Mouse (Mus musculus): ENCODE data around the gene Lrp2. TPM values are rescaled to one million over a fixed set of nuclear protein-coding genes. Genes with fewer than 3 reads are reported as not detected.

Lrp2 gene
- polyA plus RNA-seq, 1 experiment from 2014 or later, result 0.29 TPM

- no peak overlapping the region for H3K4me2 ChIP-seq (replicated peaks; ENCODE audit: low read depth)
- TF ChIP-seq EP300 (optimal IDR thresholded peaks at IDR 0.05) (no peak), CTCF (IDR thresholded peaks at IDR 0.05; ENCODE audit: low read depth) (no peak)
- no peaks in the 10 kb centered on the region for H3K36me3 ChIP-seq (ENCODE audit: control insufficient read depth, insufficient read depth, low read length)
- DNase-seq (ENCODE audit: low spot score), result no peak
- no peak overlapping the region for H3K4me3 ChIP-seq (ENCODE audit: low read depth, low read length)
- ATAC-seq (ENCODE audit: low FRiP score, low TSS enrichment), result no peak
- WGBS, result 93% methylated on average over 2 of the region's 2 CpGs
- H3K4me1 ChIP-seq (replicated peaks; ENCODE audit: control insufficient read depth, insufficient read depth), result no peaks in the 10 kb centered on the region; the same call in 1 of the 2 replicates
- peaks cover under 1% of the 10 kb centered on the region; the same call in 1 of the 2 replicates for H3K27me3 ChIP-seq (ENCODE audit: control insufficient read depth, insufficient read depth, low read length)
- no peak overlapping the region for H3K27ac ChIP-seq (replicated peaks)
- H3K9ac ChIP-seq (ENCODE audit: low read length), result no peak overlapping the region
- H3K9me3 ChIP-seq (ENCODE audit: control insufficient read depth, low read length), result no peaks in the 10 kb centered on the region
Observed at GRCm38 (mm10) chr2:69580091-69580490, 5.8 kb downstream of the Lrp2 start.

GRCm38 (mm10) chr2:69578206-69578605, 7.7 kb downstream of the Lrp2 start:
- TF ChIP-seq EP300 (optimal IDR thresholded peaks at IDR 0.05) (no peak), CTCF (IDR thresholded peaks at IDR 0.05; ENCODE audit: low read depth) (no peak)
- DNase-seq (ENCODE audit: low spot score), result no peak
- 82% methylated on average over 8 of the region's 8 CpGs for WGBS
- H3K27me3 ChIP-seq (ENCODE audit: control insufficient read depth, insufficient read depth, low read length), result no peaks in the 10 kb centered on the region
- no peak overlapping the region for H3K27ac ChIP-seq (replicated peaks)
- no peaks in the 10 kb centered on the region for H3K36me3 ChIP-seq (ENCODE audit: control insufficient read depth, insufficient read depth, low read length)
- no peak overlapping the region for H3K4me3 ChIP-seq (ENCODE audit: low read depth, low read length)
- no peaks in the 10 kb centered on the region for H3K9me3 ChIP-seq (ENCODE audit: control insufficient read depth, low read length)
- H3K9ac ChIP-seq (ENCODE audit: low read length), result no peak overlapping the region
- H3K4me2 ChIP-seq (replicated peaks; ENCODE audit: low read depth), result no peak overlapping the region
- ATAC-seq (ENCODE audit: low FRiP score, low TSS enrichment), result no peak
- no peaks in the 10 kb centered on the region for H3K4me1 ChIP-seq (replicated peaks; ENCODE audit: control insufficient read depth, insufficient read depth)

- no peak overlapping the region for H3K4me3 ChIP-seq (ENCODE audit: low read depth, low read length)
- DNase-seq (ENCODE audit: low spot score) (no peak), ATAC-seq (ENCODE audit: low FRiP score, low TSS enrichment) (no peak)
- no peaks in the 10 kb centered on the region for H3K36me3 ChIP-seq (ENCODE audit: control insufficient read depth, insufficient read depth, low read length)
- no peak overlapping the region for H3K27ac ChIP-seq (replicated peaks)
- no peak overlapping the region for H3K4me2 ChIP-seq (replicated peaks; ENCODE audit: low read depth)
- no peak overlapping the region for H3K9ac ChIP-seq (ENCODE audit: low read length)
- WGBS, result 95% methylated on average over 1 of the region's 1 CpGs
- H3K9me3 ChIP-seq (ENCODE audit: control insufficient read depth, low read length), result no peaks in the 10 kb centered on the region
- no peaks in the 10 kb centered on the region for H3K27me3 ChIP-seq (ENCODE audit: control insufficient read depth, insufficient read depth, low read length)
- H3K4me1 ChIP-seq (replicated peaks; ENCODE audit: control insufficient read depth, insufficient read depth), result no peaks in the 10 kb centered on the region
- TF ChIP-seq EP300 (optimal IDR thresholded peaks at IDR 0.05), result no peak
- no peak for TF ChIP-seq CTCF (IDR thresholded peaks at IDR 0.05; ENCODE audit: low read depth)
Observed at GRCm38 (mm10) chr2:69576531-69576930, 9.3 kb downstream of the Lrp2 start.

GRCm38 (mm10) chr2:69574934-69575333, 10.9 kb downstream of the Lrp2 start:
- no peak overlapping the region for H3K9ac ChIP-seq (ENCODE audit: low read length)
- no peak overlapping the region for H3K4me2 ChIP-seq (replicated peaks; ENCODE audit: low read depth)
- ATAC-seq (ENCODE audit: low FRiP score, low TSS enrichment), result no peak
- H3K36me3 ChIP-seq (ENCODE audit: control insufficient read depth, insufficient read depth, low read length), result no peaks in the 10 kb centered on the region
- H3K4me1 ChIP-seq (replicated peaks; ENCODE audit: control insufficient read depth, insufficient read depth), result no peaks in the 10 kb centered on the region
- DNase-seq (ENCODE audit: low spot score), result no peak
- no peaks in the 10 kb centered on the region for H3K27me3 ChIP-seq (ENCODE audit: control insufficient read depth, insufficient read depth, low read length)
- no peak overlapping the region for H3K4me3 ChIP-seq (ENCODE audit: low read depth, low read length)
- H3K27ac ChIP-seq (replicated peaks), result no peak overlapping the region
- TF ChIP-seq CTCF (IDR thresholded peaks at IDR 0.05; ENCODE audit: low read depth) (no peak), EP300 (optimal IDR thresholded peaks at IDR 0.05) (no peak)
- no peaks in the 10 kb centered on the region for H3K9me3 ChIP-seq (ENCODE audit: control insufficient read depth, low read length)
- WGBS, result 61% methylated on average over 6 of the region's 6 CpGs

- WGBS, result 69% methylated on average over 3 of the region's 3 CpGs
- H3K9me3 ChIP-seq (ENCODE audit: control insufficient read depth, low read length), result no peaks in the 10 kb centered on the region
- H3K9ac ChIP-seq (ENCODE audit: low read length), result no peak overlapping the region
- no peaks in the 10 kb centered on the region for H3K36me3 ChIP-seq (ENCODE audit: control insufficient read depth, insufficient read depth, low read length)
- H3K4me1 ChIP-seq (replicated peaks; ENCODE audit: control insufficient read depth, insufficient read depth), result no peaks in the 10 kb centered on the region
- ATAC-seq (ENCODE audit: low FRiP score, low TSS enrichment) (no peak), DNase-seq (ENCODE audit: low spot score) (no peak)
- no peak overlapping the region for H3K27ac ChIP-seq (replicated peaks)
- no peak overlapping the region for H3K4me3 ChIP-seq (ENCODE audit: low read depth, low read length)
- H3K27me3 ChIP-seq (ENCODE audit: control insufficient read depth, insufficient read depth, low read length), result no peaks in the 10 kb centered on the region
- TF ChIP-seq CTCF (IDR thresholded peaks at IDR 0.05; ENCODE audit: low read depth) (no peak), EP300 (optimal IDR thresholded peaks at IDR 0.05) (no peak)
- H3K4me2 ChIP-seq (replicated peaks; ENCODE audit: low read depth), result no peak overlapping the region
Observed at GRCm38 (mm10) chr2:69574261-69574660, 11.6 kb downstream of the Lrp2 start.

- no peak for DNase-seq (ENCODE audit: low spot score)
- H3K4me3 ChIP-seq (ENCODE audit: low read depth, low read length), result no peak overlapping the region
- no peak overlapping the region for H3K27ac ChIP-seq (replicated peaks)
- TF ChIP-seq EP300 (optimal IDR thresholded peaks at IDR 0.05) (no peak), CTCF (IDR thresholded peaks at IDR 0.05; ENCODE audit: low read depth) (no peak)
- no peaks in the 10 kb centered on the region for H3K27me3 ChIP-seq (ENCODE audit: control insufficient read depth, insufficient read depth, low read length)
- H3K4me1 ChIP-seq (replicated peaks; ENCODE audit: control insufficient read depth, insufficient read depth), result no peaks in the 10 kb centered on the region
- no peak overlapping the region for H3K9ac ChIP-seq (ENCODE audit: low read length)
- no peak overlapping the region for H3K4me2 ChIP-seq (replicated peaks; ENCODE audit: low read depth)
- H3K36me3 ChIP-seq (ENCODE audit: control insufficient read depth, insufficient read depth, low read length), result no peaks in the 10 kb centered on the region
- no peak for ATAC-seq (ENCODE audit: low FRiP score, low TSS enrichment)
- no peaks in the 10 kb centered on the region for H3K9me3 ChIP-seq (ENCODE audit: control insufficient read depth, low read length)
Observed at GRCm38 (mm10) chr2:69573733-69574054, 12.2 kb downstream of the Lrp2 start.

Measured in stomach, postnatal 0 days (tissue).